Mouse (Mus musculus) stomach, embryonic 14.5 days (tissue): ENCODE data around the gene Trpv2. TPM values are rescaled to one million over a fixed set of nuclear protein-coding genes. Genes with fewer than 3 reads are reported as not detected.

Experiments used
- ATAC-seq: fragments of 200-750 bp; cut with Nextera tagmentation; 2 replicates; pipeline ENCODE4 v1.8.0; 2017; ENCODE audit warnings: low read depth, moderate TSS enrichment; ENCODE audit not compliant: insufficient number of reproducible peaks, insufficient read depth, low FRiP score
- H3K27ac ChIP-seq: fragments of 300-500 bp; sonication (generic); 2 replicates; pipeline ENCODE4 v1.5.1; 2014; ENCODE audit warnings: mild to moderate bottlenecking, low read length, moderate library complexity, mixed read lengths
- H3K27me3 ChIP-seq: fragments of 300-500 bp; sonication (generic); 2 replicates; pipeline ENCODE4 v1.6.1; 2014; ENCODE audit warnings: low read length, control low read depth, mixed read lengths; ENCODE audit not compliant: control insufficient read depth, insufficient read depth
- H3K36me3 ChIP-seq: fragments of 300-500 bp; sonication (generic); 2 replicates; pipeline ENCODE4 v1.6.1; 2014; ENCODE audit warnings: mild to moderate bottlenecking, control low read depth, low read length, moderate library complexity, mixed read lengths; ENCODE audit not compliant: control insufficient read depth, insufficient read depth
- H3K4me1 ChIP-seq: fragments of 300-500 bp; sonication (generic); 2 replicates; pipeline ENCODE4 v1.6.1; 2014; ENCODE audit warnings: low read length, control low read depth, mixed read lengths; ENCODE audit not compliant: control insufficient read depth, insufficient read depth
- H3K4me2 ChIP-seq: fragments of 300-500 bp; sonication (generic); replicated peaks from 2 replicates; pipeline ENCODE4 v1.6.1; 2014; ENCODE audit warnings: low read depth, low read length, control low read depth
- H3K4me3 ChIP-seq: fragments of 300-500 bp; sonication (generic); 2 replicates; pipeline ENCODE4 v1.5.1; 2014; ENCODE audit warnings: low read depth, low read length, control low read depth
- H3K9ac ChIP-seq: fragments of 300-500 bp; sonication (generic); replicated peaks from 2 replicates; pipeline ENCODE4 v1.6.1; 2014; ENCODE audit warnings: low read depth, mild to moderate bottlenecking, control low read depth, low read length, moderate library complexity, mixed read lengths
- H3K9me3 ChIP-seq: fragments of 300-500 bp; sonication (generic); 2 replicates; pipeline ENCODE4 v1.6.1; 2016; ENCODE audit warnings: low read depth, low read length, control low read depth; ENCODE audit not compliant: control insufficient read depth
- WGBS: fragments of 180-500 bp; shearing (Covaris S2); extraction: QIAGEN DNeasy Blood & Tissue Kit; methylation state at CpG from one replicate; pipeline ENCODE4 v1.1.7; 2014; 5-methylcytosine and 5-hydroxymethylcytosine counted together
- polyA plus RNA-seq: library from polyadenylated mRNA; unstranded; fragments of >200 nt; fragmentation: Nextera tagmentation; extraction: Ambion mirVana; gene quantifications from 2 replicates; pipeline ENCODE4 v1.2.1, GENCODE M21; 2014

The Trpv2 gene
- polyA plus RNA-seq, 1 experiment from 2014 or later, result 12.8 TPM

- no peak overlapping the region for H3K4me2 ChIP-seq
- H3K9me3 ChIP-seq, result no peaks in the 10 kb centered on the region
- H3K27me3 ChIP-seq, result no peaks in the 10 kb centered on the region
- no peak overlapping the region for H3K9ac ChIP-seq
- no peak overlapping the region for H3K4me3 ChIP-seq
- H3K27ac ChIP-seq, result no peak overlapping the region
- WGBS, result 52% methylated on average over 4 of the region's 4 CpGs
- no peak for ATAC-seq
- peaks cover 11% of the 10 kb centered on the region; the same call in 1 of the 2 replicates for H3K4me1 ChIP-seq
- H3K36me3 ChIP-seq, result 0 out of 2 replicates have a peak, but pooled peaks cover 2% of the 10 kb centered on the region
Observed at GRCm38 (mm10) chr11:62622850-62623249, 48.6 kb downstream of the Trpv2 start.

DNA sequence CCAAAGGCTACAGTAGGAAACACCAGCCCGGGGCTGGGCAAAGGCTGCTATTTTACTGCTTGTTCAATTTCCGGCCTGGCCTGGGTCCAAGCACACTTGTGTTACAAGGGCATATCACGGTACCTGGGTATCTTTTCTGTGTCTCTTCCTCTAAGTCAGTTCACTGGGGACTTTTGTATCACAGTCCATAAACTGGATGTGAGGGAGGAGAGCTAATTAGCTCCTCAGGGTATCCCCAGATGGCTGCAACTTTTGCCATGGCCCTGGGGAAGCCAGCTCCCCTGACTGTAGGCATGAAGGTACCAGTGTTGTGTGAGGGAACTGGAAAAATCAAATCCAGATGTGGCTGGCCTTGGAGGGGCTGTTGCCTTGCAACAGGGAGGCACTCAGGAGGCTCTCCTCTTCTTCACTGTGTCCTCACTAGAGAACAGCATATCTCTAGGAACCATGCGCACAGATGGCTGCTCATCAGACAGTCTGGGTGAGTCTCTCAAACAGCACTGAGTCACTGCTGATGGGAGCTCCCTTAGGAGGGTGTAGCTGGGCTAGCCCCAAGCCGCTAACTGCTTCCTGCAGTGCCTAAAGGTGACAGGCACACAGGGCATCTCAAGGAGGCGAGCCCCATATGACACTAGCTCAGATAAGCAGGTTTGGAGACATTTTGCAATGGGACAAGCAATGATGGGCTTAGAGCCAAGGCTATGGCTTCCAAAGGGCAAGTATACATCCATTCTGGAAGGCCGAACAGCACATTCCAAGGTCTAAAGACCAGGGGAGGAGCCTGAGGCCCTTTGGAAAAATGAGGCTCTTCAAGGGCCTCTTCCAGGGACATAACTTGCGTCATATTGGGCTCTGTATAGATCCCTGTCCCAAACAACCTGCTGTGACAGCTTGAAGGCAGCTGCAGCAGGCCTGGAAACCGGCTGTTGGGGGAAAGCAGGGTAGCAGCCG lies 50.3 kb downstream of the Trpv2 start:
- Histone ChIP-seq H3K4me1 (peaks cover 23% of the 10 kb centered on the region; the same call in 1 of the 2 replicates), H3K4me3 (no peak overlapping the region), H3K27me3 (no peaks in the 10 kb centered on the region), H3K4me2 (no peak overlapping the region), H3K36me3 (no peaks in the 10 kb centered on the region), H3K9me3 (no peaks in the 10 kb centered on the region), H3K9ac (no peak overlapping the region), H3K27ac (peak overlapping the region; percentile 39; the same call in 1 of the 2 replicates)
- WGBS, result 65% methylated on average over 10 of the region's 10 CpGs
- ATAC-seq, result peak; percentile 48; the same call in 1 of the 2 replicates

GRCm38 (mm10) chr11:62629352-62630224 lies 55.3 kb downstream of the Trpv2 start:
- Histone ChIP-seq H3K27ac (peak overlapping the region; percentile 30; the same call in 1 of the 2 replicates), H3K4me3 (no peak overlapping the region), H3K4me1 (peaks cover 35% of the 10 kb centered on the region), H3K36me3 (no peaks in the 10 kb centered on the region), H3K9me3 (no peaks in the 10 kb centered on the region), H3K27me3 (no peaks in the 10 kb centered on the region), H3K4me2 (peak overlapping the region; percentile 23; the same call in 1 of the 2 replicates), H3K9ac (no peak overlapping the region)
- ATAC-seq, result no peak
- 2% methylated on average over 9 of the region's 9 CpGs for WGBS

GRCm38 (mm10) chr11:62630225-62630821 lies 56.0 kb downstream of the Trpv2 start:
- no peaks in the 10 kb centered on the region for H3K9me3 ChIP-seq
- peaks cover 28% of the 10 kb centered on the region for H3K4me1 ChIP-seq
- H3K27me3 ChIP-seq, result no peaks in the 10 kb centered on the region
- no peak for ATAC-seq
- 4% methylated on average over 11 of the region's 11 CpGs for WGBS
- peak overlapping the region; percentile 30; the same call in 1 of the 2 replicates for H3K27ac ChIP-seq
- peak overlapping the region; percentile 23 for H3K4me2 ChIP-seq
- H3K36me3 ChIP-seq, result no peaks in the 10 kb centered on the region
- H3K9ac ChIP-seq, result no peak overlapping the region
- H3K4me3 ChIP-seq, result no peak overlapping the region

DNA sequence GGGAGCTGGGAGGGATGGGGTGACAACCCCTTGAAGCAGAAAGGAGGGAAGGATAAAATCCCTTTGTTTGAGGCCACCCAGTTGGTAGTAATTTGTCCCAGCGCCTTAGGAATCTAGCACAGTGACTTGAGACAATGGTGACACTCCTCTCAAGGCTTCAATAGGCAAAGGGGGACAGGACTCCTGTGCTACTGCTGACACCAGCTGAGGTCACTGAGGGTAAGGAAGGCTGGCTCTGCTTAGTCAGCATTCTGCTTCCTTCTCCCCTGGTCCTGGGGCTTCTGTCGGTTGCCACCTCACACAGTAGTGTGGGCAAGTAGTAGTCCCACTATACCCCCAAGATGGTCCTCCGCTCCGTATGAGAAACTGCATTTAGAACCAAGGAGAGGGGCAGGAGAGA lies 56.9 kb downstream of the Trpv2 start:
- H3K9ac ChIP-seq, result no peak overlapping the region
- H3K4me2 ChIP-seq, result no peak overlapping the region
- ATAC-seq, result no peak
- peaks cover 29% of the 10 kb centered on the region for H3K4me1 ChIP-seq
- no peak overlapping the region for H3K27ac ChIP-seq
- H3K36me3 ChIP-seq, result no peaks in the 10 kb centered on the region
- H3K27me3 ChIP-seq, result no peaks in the 10 kb centered on the region
- 55% methylated on average over 4 of the region's 4 CpGs for WGBS
- no peaks in the 10 kb centered on the region for H3K9me3 ChIP-seq
- H3K4me3 ChIP-seq, result no peak overlapping the region

GRCm38 (mm10) chr11:62635406-62635805 lies 61.1 kb downstream of the Trpv2 start:
- Histone ChIP-seq H3K27ac (no peak overlapping the region), H3K27me3 (no peaks in the 10 kb centered on the region), H3K4me2 (no peak overlapping the region), H3K9ac (no peak overlapping the region), H3K4me1 (peaks cover 18% of the 10 kb centered on the region), H3K4me3 (no peak overlapping the region), H3K9me3 (no peaks in the 10 kb centered on the region), H3K36me3 (no peaks in the 10 kb centered on the region)
- WGBS, result 72% methylated on average over 3 of the region's 3 CpGs
- ATAC-seq, result no peak

- no peak for ATAC-seq
- Histone ChIP-seq H3K4me1 (peaks cover 11% of the 10 kb centered on the region), H3K27ac (no peak overlapping the region; the same call in 1 of the 2 replicates), H3K27me3 (no peaks in the 10 kb centered on the region), H3K36me3 (no peaks in the 10 kb centered on the region), H3K4me2 (no peak overlapping the region), H3K9me3 (no peaks in the 10 kb centered on the region), H3K9ac (no peak overlapping the region), H3K4me3 (no peak overlapping the region)
- 61% methylated on average over 11 of the region's 11 CpGs for WGBS
Observed at GRCm38 (mm10) chr11:62636105-62636839, 62.0 kb downstream of the Trpv2 start.
